Mouse (Mus musculus) MEL (cell line): ENCODE measurements around the gene Ube2g1.

Source experiments
- CTCF ChIP-seq, 3 experiments: IDR thresholded peaks in 2 of 3; conservative IDR thresholded peaks in 1 of 3; 2 replicates each; pipeline ENCODE4 v1.5.1; 2011 to 2012; ENCODE audit warnings: low read length in 3 of 3, low read depth in 2 of 3, mild to moderate bottlenecking in 2 of 3, improper control_type of control experiment in 1 of 3, inconsistent platforms in 1 of 3, mixed read lengths in 1 of 3, moderate library complexity in 1 of 3; ENCODE audit not compliant: control insufficient read depth in 1 of 3, insufficient read depth in 1 of 3, poor library complexity in 1 of 3, severe bottlenecking in 1 of 3
- GABPA ChIP-seq: IDR thresholded peaks from 2 replicates; pipeline ENCODE4 v1.6.1; 2012; ENCODE audit warnings: low read depth, mild to moderate bottlenecking, inconsistent platforms, low read length, improper control_type of control experiment, moderate library complexity

- TF ChIP-seq CTCF (IDR thresholded peaks at IDR 0.05 in 2 of 3, conservative IDR thresholded peaks at IDR 0.05 in 1 of 3; ENCODE audit: control insufficient read depth in 1 of 3, insufficient read depth in 1 of 3, low read depth in 2 of 3, low read length in 3 of 3, poor library complexity in 1 of 3, severe bottlenecking in 1 of 3) (no peak), GABPA (no peak)
Measured at GRCm38 (mm10) chr11:72618476-72618875, 11.4 kb downstream of the Ube2g1 start.
